Mouse (Mus musculus) monocyte, adult 5-6 weeks (primary cell): ENCODE data around the gene Phyh. TPM values are rescaled to one million over a fixed set of nuclear protein-coding genes. Genes with fewer than 3 reads are reported as not detected.
"Not testable (repeated sequence)": the region's sequence is repeated elsewhere in the genome, so short reads cannot be mapped to it uniquely, and the experiment has no call there.

ENCODE experiments used
- ATAC-seq: fragments of 153-309, 156-312 bp; replicated peaks from 2 replicates; pipeline ENCODE4 v1.8.0; 2017; ENCODE audit warnings: mild to moderate bottlenecking; ENCODE audit not compliant: low TSS enrichment, insufficient number of reproducible peaks, severe bottlenecking, poor library complexity, low FRiP score
- total RNA-seq: library from RNA; stranded (forward); fragments of 200-1000, 200-491, 200-594 nt; gene quantifications from 3 replicates; pipeline ENCODE4 v1.2.3, GENCODE M21; 2017

Phyh gene
- total RNA-seq, 1 experiment from 2014 or later, result 110 TPM

- ATAC-seq, result no peak
Observed at GRCm38 (mm10) chr2:4910521-4910920, 8.3 kb upstream of the Phyh start.

DNA sequence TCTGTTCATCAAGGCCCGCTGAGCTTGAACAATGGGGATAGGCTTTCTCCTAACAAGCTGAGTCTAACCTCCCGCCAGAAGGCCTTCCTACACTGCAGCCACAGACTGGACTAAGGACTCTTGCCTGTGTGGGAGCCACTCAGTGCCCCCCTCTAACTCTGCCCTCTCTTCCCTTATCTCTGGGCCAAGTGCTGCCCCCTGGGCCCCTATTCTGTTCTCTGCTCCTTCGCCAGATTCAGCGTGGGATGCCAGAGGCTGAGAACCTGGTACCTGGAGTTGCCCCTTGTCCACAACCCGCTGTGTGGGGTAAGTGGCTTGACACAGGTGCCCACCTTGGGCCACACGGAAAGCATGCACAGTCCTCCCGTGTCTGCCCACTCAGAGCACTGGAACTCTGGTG lies 4.9 kb upstream of the Phyh start:
- no peak for ATAC-seq

DNA sequence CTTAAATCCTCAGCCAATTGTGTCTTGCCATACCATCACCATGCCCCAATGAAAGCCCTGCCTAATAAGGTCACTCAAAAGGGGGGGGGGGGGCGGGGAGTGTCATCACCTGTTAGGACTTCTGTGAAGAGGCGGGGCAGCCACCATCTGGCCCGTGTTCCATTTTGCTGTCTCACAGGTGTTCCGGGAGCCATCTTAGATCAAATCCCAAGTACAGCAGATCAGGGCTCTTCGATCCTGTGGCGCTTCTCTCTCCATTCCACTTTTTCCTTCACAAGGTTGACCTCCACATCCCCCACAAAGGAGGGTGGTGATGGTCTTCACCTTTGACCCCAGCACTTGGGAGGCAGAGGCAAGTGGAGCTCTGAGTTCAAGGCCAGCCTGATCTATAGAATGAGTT lies 2.8 kb upstream of the Phyh start:
- no peak for ATAC-seq

DNA sequence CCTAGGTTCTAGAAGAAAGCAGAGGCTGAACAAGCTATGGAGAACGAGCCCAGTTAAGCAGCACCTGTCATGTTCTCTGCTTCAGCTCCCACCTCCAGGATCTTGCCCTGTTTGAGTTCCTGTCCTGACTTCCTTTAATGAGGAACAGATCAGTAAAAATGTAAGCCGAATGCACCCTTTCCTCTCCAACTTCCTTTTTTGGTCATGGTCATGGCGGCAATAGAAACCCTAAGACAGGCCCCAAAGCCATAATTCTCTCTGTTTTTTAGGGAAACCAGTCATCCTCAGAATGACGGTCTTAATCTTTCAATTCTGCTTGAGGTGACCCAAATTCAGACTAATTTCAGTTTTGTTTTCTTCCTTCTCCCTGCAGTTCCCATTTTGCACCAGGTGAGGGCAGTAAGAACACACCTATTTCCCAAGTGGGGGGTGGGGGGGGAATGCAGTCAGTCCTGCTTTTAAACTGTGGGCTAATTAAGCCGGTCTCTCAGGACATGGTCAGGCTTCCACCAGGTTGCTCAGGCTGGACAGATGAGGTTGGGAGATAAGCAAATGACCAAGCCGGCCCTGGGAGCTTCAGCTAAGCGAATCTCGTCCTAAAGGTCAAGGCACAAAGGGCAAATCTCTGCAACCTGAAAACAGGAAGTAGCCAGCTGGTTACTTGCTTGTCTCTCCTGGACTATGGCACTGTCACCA lies 1.3 kb upstream of the Phyh start:
- ATAC-seq, result peak; percentile 61

- no peak for ATAC-seq
Observed at GRCm38 (mm10) chr2:4921019-4921418, 2.2 kb downstream of the Phyh start.

- ATAC-seq, result no peak
Observed at GRCm38 (mm10) chr2:4922476-4923164, 3.8 kb downstream of the Phyh start.

GRCm38 (mm10) chr2:4927391-4927790 lies 8.6 kb downstream of the Phyh start:
- ATAC-seq, result no peak

DNA sequence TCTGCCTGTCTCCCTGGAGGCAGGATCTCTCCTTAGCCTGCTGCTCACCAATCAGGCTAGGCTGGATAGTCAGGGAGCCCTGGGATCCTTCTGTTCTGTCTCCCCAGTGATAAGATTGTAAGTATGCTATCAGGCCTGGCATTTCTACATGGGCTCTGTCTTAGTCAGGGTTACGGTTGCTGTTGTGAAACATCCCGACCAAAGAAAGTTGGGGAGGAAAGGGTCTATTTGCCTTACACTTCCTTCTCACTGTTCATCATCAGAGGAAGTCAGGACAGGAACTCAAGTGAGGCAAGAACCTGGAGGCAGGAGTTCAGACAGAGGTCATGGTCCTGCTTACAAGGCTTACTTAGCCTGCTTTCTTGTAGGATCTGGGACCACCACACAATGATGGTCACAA lies 10.4 kb downstream of the Phyh start:
- ATAC-seq, result peak; percentile 61

DNA sequence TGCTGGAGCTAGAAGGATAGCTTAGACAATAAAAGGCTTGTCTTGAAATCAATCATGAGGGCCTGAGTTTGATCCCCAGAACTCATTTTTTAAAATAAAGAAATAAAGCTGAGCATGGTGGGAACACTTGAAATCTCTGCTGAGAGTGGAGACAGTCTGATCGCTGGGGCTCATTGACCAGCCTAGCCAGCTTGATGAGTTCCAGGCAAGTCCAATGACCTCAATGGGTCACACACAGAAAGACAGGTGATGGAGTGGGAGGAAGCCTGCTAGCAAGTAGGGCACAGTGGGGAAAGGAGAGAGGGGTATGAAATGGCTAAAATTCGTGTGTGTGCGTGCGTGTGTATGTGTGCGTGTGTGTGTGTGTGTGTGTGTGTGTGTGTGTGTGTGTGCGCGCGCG lies 15.7 kb downstream of the Phyh start:
- no peak for ATAC-seq

GRCm38 (mm10) chr2:4937931-4938330 lies 19.1 kb downstream of the Phyh start:
- ATAC-seq, result no peak

DNA sequence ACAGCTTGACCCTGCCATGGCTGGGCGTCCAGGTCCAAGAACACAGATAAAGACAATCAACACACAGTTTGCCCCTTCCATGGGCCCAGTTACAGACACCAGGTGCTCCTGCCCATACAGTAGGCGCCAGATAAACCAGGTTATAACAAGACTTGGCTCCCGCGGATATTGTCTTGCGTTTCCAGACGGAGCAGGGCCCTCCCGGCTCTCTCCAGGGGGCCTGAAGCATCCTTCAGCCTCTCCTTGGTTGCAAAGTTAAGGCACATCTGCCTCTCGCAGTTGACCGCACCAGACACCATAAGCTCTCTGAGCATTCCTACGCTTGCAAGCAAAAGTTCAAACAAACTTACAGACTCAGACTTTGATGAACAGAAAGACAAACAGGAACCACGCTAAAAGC lies 22.0 kb downstream of the Phyh start:
- ATAC-seq, result no peak

GRCm38 (mm10) chr2:4949691-4950090 lies 30.9 kb downstream of the Phyh start:
- ATAC-seq, result not testable (repeated sequence)

DNA sequence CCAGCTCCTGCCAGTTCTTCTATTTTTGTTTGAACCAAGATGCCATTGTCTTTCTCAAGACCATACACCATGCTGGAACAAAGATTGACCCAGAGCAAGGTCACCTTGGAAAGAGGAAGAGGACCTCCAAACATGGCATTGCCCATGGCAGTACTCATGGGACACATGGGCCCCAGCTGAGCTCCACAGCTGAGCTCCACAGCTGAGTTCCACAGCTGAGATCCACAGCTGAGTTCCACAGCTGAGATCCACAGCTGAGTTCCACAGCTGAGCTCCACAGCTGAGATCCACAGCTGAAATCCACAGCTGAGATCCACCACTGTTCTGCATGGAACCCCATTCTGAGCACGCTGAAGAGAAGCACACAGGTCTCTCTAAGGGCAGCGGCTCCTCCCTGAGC lies 32.2 kb downstream of the Phyh start:
- no peak for ATAC-seq

GRCm38 (mm10) chr2:4954216-4954760 lies 35.5 kb downstream of the Phyh start:
- ATAC-seq, result no peak

GRCm38 (mm10) chr2:4958039-4958438 lies 39.2 kb downstream of the Phyh start:
- no peak for ATAC-seq

GRCm38 (mm10) chr2:4967806-4968205 lies 49.0 kb downstream of the Phyh start:
- ATAC-seq, result no peak

- ATAC-seq, result no peak; the same call in 1 of the 2 replicates
Observed at GRCm38 (mm10) chr2:4969083-4969482, 50.3 kb downstream of the Phyh start.

DNA sequence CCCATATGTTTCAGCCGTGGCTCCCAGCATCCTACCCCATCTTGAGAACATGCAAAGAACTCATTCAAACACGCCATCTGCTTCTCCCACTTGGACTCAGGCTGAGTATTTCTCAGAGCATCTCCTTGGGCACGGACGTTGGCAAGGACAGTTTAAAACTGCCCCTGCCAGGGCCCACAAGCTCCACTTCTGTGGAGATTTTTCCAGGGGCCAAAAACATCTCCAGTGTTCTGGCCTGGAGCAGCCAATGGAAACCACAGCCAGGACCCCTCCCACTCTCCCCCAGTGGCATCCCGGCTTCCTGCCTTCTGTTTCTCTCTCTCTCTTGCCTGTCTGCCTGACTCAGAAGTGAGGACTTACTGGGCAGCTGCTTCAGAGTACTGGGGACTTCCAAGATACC lies 57.0 kb downstream of the Phyh start, which contains the start of gene Ucma:
TSS of gene Ucma (plus strand) at position 316 of the 400 bp plus-strand sequence.
- no peak for ATAC-seq

DNA sequence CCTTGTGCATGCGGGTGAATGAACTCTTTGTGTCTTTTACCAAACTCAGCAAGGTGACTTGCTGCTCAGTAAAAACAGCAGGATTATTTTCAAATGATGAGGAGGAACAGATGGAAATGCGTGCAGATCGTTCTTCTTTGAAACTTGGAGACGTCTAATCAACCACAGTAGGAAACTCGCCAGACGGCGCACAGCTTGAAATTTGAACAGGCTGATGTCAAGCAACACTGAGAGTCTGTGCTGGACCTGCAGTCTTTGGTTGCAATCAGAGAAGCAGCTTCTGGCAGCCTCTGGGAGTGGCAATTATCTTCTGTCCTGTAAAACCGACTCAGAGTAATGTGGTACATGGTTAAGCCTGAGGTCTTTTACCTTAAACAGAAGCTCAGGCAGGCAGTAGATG lies 59.3 kb downstream of the Phyh start:
- no peak for ATAC-seq

DNA sequence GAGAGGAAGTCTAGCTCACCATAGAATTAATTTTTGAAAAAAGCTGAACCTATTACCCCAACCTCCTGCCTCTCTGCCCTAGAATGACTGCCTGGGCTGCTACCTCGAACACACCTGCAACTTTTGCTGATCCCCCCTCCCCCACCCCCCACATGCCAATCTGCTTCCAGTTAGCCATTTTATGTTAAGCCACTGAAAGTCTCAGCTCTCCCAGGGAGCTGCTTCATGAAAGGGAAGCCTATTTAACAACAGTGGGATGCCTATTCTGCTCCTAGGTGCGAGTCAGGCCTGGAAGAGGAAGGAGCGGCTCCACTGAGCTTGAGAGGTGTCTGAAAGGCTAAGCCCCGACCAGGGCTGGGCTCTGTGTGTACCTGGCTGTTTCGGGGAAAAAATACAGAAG lies 65.2 kb downstream of the Phyh start:
- ATAC-seq, result no peak
